Mouse (Mus musculus) liver, postnatal 0 days (tissue): Measurements from ENCODE around the gene Dhx16.

Experiments
- CTCF ChIP-seq: sonication (generic); IDR thresholded peaks from 2 replicates; pipeline ENCODE4 v1.5.1; 2016; ENCODE audit warnings: antibody characterized with exemption, low read depth
- EP300 ChIP-seq: IDR thresholded peaks from 2 replicates; pipeline ENCODE4 v1.6.1; 2016; ENCODE audit warnings: antibody characterized with exemption, low read depth, mild to moderate bottlenecking

- TF ChIP-seq EP300 (0 out of 2 replicates have a peak, but pooled peaks have one; percentile 23), CTCF (no peak)
Measured at GRCm38 (mm10) chr17:35837487-35837886, 42.1 kb upstream of the Dhx16 start.
